Mouse (Mus musculus): Measurements from ENCODE around the gene Tet2.

Tet2 gene

DNA sequence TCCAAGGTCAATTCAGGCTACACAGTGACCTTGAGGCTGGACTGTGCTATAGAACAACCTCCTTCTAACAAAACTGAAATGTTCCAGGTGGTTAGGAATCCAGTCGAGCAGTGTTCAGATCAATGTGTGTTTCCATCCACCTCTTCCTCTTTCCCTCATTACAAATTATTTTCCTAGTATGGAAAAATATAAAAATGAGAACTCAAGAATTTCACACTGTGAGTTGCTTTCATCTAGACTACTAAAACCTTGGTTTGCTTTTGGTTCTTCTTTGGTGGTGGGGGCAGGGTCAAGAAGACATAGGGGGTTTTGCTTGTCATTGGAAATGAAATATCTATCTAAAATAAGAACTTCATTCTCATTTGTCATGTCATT, 109.2 kb downstream of the Tet2 start:
- DNase-seq, result no peak

DNA sequence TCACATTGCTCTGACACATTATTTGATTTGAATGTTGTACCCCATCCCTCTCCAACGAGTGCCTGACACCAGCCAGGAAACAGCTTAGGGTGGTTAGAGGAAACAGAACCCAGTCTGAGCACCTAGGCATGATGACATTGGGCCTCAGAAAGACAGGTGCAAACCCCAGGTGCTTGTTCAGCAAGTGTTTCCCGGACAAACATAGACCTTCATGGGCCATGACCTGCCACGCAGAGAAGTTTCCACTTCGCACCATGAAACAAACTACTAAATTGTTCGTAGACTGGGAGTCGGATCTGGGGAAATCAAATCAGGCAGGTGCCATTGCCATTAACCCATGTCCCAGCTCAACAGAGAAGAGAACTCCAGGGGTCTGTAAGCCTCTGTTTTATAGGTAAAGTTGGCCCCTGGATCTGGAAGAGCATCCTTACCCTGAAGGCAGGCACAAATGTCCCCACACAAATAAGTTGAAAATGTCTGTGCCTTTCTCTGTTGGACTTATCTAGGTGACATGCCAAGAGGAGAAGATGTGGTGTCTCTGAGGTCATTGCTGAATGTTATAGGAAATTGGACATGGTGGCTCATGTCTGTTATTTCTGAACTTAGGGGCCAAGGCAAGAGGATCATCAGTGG, 109.7 kb downstream of the Tet2 start:
- no peak for DNase-seq

DNA sequence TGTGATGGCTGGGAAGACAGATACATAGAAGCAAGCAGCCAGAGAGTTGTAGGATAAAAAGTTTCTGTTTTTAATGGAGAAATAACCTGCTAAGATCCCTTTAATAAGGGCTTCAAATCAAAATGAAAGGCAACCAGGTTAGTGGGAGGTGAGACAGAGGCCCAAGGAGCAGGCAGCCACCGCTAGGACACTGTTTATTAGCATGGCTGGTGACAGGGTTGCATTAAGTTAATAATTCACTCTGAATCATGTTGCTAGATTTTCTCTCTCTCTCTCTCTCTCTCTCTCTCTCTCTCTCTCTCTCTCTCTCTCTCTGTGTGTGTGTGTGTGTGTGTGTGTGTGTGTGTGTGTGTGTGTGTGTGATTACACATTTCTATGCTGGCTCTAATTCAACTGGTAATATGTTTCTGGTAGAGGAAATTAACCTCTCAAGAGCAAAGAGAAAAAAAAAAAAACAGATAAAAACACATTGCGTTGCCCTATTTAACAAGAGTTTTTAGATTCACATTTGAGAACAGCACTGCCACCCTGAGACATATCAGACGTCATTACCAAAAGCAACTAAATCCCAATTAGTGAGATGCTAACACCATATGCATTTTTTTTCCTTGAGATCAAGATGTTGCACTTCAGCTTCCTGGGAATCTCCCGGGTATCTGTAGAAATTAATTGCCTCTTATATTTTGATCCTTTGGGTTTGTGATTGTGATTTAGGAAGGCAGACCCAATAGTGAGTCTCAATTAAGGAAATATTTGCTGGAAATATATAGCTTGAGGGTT, 115.4 kb downstream of the Tet2 start:
- no peak for DNase-seq

DNA sequence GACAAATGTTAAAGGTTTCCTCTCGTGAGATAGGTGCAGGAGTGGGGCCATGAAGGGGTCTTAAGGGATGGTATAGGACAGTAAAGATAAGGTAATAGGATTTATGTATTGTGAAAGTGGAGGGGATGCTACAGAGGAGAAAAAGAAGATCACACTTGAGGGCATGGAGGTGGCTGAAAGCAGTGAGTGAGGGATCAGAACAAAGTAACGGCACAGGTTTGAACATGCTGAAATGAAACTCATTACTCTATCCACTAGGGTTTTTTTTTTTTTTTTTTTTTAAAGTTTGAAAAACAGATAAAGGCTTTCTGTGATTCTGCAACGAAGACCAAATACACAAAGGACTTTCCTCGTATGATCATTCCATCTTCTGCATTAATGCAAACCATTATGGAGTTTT, 116.9 kb downstream of the Tet2 start:
- no peak for DNase-seq

DNA sequence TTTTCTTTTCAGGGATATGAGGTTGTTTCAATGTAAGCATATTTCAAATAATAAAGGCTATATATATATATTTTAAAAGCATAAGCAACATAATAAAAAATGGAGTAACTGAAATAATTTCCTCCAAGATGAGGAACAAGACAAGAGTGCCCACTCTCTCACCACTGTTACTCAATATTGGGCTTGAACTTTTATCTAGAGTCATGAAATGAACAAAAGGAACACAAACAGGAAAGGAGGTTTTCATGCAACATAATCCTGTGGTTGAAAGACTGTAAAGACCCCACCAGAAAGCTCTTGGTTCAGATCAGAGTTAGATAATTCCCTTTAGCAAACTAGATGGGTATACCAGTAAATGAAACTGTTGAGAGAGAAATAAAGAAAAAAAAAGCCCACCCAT, 121.9 kb downstream of the Tet2 start:
- no peak for DNase-seq

DNA sequence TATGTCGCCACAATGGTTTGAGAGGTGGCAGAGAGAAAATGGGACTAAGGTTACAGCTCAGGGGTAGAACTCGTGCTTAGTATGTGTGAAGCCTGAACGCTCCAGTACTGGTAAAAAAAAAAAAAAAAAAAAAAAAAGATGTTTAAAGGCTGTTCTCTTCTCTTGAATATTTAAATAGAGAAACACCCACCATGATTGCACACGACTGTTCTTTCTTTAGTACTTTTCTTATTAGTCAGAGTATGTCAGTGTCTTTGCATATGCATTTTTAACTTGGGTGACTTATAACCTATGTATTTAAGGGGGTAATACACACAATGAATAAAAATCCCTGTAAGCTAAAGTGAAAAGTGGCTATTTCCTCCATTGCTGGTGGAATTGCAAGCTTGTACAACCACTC, 130.2 kb downstream of the Tet2 start:
- DNase-seq, result no peak

Measured in embryo, embryonic 11 days (tissue).